Mouse (Mus musculus): ENCODE results near the gene Txnl4b.

Gene Txnl4b

DNA sequence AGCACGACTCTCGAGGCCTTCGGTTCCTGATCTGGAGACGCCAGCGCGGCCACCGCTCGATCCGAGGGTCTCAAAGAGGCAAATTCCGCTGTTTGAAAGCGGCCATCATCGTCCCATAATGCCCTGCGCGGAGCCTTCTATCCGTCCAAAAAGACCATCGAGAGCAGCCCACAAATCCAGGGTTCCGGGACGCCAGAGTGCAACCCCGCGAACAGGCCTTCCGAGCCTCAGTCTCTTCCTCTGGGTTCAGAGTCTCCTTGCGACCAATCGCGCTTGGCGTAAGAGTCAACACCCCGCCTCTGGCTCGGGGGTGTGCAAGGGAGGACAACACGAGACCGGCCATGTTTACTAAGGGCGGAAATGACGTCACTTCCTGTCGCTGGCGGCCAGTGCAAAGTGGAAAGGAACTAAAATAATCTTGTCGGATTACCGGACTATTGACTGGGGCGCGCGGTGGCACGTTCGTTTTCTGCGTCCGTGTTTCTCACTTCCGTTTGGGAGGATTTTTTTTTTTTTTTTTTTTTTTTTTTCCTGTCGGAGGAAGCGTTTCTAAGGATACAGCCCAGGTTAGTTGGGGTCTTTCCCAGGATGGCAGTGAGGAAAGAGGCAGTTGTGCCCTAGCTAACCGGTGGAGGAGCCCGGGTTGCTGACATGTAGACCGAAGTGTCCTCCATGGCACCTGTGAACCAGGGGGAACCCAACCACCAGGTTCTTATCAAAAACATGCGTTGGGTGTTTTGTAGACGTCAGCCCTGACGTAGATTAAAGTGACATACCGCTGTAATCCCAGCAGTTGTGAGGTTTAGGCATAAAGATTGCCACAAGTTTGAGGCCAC is at the start of gene Txnl4b, which contains the start of gene Dhx38:
Gene Txnl4b, plus strand, starts transcription at position 395 of the 836 bp plus-strand sequence.
Gene Dhx38, minus strand, starts transcription at position 364 of the 836 bp plus-strand sequence.
- peak; percentile 99 for DNase-seq

DNA sequence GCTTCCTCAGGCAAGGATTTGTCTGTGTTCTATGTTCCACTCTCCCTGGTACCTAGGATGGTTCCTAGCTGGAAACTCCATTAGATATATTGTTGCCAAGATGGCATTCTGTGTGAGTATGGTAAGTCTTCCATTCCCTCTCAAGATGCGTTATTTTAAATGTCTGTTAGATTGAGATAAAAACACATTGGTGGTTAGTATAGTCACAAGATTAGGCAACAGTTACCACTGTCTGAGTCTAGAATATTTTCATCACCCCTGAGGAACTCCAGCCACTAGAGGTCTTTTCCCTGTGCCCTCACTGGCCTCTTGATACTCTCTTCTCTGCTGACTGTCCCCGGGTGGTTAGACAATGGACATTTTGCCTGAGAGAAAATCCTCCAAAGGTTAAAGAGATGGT is 41.7 kb upstream of the Txnl4b start:
- no peak for DNase-seq

DNA sequence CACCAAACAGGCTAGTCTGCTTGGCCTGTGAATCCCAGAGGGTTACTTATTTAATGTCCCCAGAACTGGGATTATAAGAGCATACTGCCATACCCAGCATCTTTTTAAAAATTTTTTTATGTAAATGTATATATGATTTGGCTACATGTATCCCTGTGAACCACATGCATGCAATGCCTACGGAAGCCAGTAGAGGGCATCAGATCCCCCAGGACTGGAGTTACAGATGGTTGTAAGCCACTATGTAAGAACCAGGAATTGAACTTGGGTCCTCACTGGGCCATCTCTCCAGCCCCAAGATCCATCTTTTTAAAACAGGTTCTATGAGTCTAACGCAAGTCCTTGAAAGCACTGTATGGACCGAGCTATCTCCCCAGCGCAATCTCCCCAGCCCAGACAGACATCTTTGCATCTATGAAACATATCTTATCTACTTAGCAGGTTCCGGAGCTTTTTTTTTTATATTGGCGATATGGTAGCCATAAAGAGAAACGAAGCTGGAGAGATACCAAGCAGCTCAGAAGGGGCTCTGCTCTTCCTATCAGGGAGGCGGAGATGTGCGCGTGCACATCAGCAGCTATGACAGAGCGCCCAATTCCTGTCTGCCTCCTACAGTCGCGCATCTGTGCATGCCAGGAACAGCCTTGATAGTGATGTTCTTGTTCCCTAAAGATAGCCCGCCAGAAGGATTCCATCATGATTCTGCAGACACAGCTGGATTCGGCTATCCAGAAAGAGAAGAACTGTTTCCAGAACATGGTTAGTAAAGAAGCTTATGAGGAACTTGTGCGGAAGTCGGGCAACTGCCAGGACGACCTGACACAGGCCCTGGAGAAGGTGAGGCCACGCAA is 30.3 kb upstream of the Txnl4b start:
- peak; percentile 47 for DNase-seq

DNA sequence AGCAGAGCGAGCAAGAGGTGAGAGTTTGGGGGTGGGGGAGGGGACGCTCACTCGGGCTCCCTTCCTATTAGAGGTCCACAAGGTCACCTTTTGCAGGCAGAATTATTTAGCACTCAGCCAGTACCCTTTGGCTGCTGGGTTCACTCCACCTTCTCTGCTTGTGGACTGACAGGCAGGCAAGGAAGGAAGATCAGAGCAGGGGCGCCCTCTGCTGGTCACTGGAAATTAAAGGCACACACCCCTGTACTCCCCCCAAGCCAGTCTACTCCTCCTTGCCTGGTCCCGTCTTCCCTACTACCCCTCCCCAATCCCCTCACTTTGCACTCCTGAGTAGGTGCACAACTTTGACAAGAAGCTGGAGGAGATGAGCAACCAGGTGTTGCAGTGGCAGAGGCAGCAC is 29.0 kb upstream of the Txnl4b start:
- peak; percentile 82 for DNase-seq

DNA sequence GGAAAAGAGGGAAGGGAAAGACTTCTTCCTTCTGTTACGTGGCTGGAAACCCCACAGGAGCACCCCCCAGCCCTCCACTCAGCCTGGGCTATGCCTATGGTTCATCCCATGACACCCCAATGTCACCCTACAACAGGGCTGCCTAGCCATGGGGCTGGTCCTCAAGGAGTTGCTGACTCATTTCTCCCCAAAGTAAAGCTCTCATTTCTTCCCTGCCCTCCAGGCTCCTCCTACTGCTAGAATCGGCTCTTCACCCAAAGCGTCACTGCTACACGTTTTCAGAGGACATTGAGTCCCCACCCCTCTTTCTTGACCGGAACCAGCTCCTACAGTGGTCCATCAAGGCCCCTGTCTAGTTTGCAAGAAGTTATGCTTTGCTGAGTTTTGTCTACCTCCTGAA is 23.5 kb upstream of the Txnl4b start:
- DNase-seq = no peak

DNA sequence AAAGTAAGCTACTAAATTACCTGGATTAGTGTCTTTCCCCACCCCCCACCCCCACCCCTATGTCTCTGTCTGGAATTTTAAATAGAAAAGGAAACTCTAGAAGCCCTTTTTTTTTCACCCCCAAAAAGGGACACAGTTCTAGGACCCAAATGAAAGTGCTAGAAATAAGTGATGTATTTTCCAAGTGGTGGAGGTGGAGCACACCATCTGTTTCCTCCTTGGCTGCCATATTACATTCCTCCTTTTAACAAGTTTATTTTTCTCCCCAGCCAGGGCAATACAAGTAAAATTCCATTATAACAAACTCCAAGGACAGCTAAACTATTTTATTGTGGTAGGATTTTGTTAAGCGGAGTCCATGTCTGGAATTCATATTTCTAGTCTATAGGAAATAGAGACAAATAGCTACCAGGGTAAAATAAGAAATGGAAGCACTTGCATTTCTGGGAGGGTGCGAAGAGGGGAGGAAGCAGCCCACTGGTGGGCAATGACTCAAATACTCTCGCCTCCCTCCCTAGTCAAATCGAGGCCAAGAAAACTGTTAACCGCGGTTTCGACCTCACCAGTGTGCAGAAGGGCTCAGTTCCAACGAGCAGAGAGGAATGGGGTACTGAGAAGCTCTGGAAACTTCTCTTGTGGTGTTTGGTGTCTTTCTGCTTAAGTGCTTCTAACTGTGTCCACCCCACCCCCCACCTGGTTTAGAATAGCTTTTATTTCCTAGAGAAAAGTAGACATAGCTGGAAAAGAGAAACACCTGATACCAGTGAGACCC is 22.8 kb upstream of the Txnl4b start:
- peak; percentile 20 for DNase-seq

DNA sequence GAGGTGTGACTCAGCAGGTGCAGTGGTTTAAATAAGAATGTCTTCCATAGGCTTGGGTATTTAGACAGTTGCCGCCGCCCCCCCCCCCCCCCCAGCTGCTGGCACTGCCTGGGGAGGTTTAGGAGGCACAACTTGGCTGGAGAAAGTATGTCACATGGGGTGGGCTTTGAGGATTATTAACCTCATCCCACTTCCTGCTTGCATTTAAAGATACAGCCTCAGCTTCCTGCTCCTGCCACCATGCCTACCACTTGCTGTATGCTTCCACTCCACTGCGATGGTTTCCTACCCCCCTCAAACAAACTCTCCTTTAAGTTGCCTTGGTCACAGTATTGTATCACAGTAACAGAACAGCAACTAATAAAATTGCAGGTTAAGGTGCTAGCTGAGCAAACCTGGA is 21.6 kb upstream of the Txnl4b start:
- no peak for DNase-seq

DNA sequence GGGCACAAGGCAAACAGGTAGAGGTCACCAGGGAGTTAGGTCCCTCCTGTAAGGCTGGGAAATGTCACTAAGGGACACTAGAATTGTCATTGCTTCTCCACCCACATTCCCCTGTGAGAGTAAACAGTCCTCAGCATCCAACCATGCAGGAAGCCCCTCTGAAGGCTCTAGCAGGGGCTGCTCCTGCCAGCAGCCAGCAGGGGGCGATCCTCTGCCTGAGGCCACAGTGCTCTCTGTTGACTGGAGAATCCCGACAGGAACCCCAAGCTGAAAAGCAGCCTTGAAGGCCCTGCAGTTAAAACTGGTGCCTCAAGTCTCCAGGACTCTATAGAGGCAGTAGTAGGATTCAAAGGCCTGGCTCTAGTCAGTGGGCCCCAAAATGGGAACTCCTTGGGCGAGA is 14.0 kb upstream of the Txnl4b start:
- peak; percentile 23 for DNase-seq

DNA sequence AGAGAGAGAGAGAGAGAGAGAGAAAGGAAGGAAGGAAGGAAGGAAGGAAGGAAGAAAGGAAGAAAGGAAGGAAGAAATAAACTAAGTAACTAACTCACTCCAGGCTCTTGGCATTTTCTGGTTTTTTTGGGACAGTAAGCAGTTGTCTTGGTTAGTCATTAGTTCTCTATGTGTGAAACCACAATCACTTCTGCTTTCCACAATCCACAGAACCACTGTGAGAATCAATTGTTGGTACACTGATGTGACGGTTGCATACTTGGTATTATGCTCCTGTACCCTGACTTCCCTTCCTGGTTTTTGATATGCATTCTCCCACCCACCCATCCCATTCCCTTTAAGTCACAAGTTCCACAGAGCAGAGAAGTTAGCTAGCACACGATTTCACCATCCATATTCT is 1.8 kb upstream of the Txnl4b start:
- DNase-seq = no peak

DNA sequence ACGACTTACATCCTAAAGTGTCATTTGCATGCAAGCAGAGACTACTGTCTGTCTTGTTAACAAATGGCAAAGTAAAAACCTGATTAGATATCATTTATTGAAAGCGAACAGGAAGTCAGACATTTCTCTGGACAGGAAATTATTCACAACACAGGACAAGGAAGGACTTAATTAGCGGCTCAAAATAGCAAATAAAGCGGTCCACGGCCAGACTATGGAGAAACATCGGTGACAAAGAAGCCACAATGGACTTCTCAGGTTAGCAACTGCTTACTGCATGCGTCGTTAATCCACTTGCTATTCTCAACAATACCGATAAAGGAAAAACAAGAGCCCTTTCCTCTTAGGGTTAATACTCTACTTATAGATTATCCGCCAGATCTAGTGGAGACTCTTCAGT is 926 bp upstream of the Txnl4b start:
- DNase-seq = no peak

DNA sequence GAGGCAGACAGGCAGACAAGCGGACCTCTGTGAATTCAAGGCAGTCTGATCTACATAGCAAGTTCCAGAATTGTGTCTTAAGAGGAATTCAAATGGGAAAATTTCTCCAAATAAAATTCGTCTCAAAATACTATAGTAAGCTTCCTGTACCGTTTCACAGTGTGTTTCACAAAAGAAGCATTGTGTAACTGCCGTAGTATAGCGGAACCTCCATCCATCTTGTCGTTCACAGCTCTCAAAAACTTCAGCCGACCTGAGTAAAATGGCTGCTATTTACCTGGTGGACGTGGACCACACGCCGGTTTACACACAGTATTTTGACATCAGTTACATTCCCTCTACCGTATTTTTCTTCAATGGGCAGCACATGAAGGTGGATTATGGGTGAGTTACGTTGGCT is 5.4 kb downstream of the Txnl4b start:
- DNase-seq = no peak

DNA sequence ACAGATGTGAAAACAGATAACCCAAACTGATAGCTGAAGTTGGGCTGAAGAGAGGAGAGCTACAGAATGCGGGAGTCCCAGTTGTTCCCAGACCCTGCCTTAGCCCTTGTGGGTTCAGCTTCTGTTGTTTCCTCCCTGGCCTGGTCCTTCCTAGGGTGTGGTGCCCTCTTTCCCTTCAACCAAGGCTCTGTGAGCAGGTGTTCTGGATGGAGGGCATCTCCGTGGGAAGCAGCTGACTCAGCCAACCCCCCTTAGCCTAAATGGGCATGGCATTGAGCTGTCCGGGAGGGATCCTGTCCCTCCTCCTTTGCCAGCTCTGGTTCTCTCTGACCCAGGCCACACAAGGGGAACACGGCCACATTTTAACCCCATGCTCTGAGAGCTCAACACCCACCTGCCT is 10.6 kb downstream of the Txnl4b start:
- no peak for DNase-seq

DNA sequence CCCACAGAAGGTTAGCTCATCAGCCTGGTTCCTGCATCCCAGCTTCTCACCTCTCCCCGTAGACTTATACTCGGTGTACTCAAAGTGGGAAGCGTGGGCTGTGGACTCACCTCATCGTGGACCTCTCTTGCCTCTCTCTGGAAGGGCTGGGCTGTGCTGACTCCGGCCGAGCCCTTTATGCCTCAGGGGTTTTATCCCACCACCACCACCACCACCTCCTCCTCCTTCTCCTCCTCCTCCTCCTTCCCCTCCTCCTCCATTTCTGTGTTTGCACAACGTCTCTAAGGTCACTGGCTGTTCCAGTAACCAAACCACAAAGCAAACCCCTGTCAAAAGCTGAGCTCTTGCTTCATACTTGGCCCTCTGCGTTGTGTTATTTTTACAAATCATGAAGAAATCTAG is 13.2 kb downstream of the Txnl4b start, which contains the start of gene Hp:
Gene Hp, minus strand, starts transcription at position 273 of the 402 bp plus-strand sequence.
- peak; percentile 52 for DNase-seq

DNA sequence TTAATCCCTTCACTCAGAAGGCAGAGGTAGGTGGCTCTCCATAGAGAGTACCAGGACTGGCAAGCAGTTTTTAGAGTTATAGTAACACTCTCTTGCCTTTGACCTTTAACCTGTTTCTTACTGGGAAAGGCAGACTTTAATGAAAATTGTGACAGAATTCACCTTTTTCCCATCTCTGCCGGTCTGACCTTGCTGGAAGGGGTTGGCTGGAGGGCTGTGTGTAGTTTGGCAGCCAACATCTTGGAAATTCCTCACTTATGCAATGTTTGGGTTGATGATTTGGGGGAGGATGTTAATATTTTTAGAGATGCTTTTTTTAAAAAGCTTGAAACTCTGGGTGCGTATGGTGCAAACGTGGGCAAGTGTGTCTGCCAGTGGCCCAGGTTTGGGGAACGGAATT is 18.6 kb downstream of the Txnl4b start:
- DNase-seq = no peak

DNA sequence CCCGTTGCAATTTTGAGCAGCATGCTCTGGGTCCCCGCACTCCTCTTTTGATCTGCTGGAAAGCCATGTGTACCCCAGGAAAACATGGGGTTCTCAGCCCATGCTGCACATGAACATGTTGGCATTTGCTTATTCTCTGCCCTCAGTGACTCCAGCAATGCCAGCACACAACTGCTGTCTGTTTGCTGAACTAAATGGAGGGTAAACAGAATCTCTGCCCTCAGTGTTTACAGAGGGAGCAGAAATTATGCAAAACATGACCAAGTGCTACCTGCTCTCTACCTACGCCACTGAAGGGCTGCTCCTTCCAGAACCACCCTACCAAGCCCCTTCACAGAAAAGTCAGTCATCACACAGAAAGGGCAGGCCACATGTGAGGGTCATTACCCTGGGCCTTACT is 19.1 kb downstream of the Txnl4b start:
- no peak for DNase-seq

DNA sequence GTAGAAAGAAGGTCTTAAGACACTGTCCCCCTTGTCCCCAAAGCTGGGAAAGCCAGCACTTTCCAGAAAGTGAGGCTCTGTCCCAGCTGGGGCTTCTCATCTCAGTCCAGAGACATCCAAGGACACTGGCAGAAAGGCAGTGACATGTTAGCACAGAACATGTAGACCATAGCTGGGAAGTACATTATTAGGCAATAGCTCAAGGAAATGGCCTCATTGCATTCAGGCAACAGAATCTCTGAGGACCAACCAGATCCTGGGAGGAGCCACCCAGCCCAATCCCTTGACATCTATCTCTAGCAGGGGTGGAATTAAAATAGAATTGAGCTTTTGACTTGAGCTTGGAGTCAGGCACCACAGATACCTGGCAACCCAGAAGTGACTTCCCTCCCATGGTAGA is 20.0 kb downstream of the Txnl4b start:
- no peak for DNase-seq

DNA sequence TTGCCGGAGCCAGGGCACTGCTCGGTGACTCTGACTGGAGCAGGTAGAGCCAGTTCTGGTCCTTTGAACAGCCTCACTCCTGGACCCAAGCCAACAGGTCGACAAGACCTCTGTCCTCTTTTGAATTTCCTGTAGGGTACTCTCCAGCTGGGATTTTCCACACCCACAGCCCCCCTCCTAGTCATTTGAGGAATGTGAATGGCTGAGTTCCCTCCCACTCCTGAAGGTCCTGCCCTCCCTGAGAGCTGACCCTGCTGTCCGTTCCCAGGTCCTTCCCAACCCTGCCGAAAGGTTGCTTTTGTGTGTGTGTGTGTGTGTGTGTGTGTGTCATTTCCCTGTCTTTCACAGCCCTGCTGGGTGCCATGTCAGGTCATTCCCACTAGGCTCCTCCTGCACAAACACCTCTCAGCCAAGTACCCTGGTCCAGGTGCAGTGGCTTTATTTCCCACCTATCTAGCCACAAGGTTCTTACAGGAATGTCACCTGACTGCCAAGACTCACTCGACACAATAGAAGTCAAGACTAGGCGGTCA is 21.3 kb downstream of the Txnl4b start:
- DNase-seq = peak; percentile 78

DNA sequence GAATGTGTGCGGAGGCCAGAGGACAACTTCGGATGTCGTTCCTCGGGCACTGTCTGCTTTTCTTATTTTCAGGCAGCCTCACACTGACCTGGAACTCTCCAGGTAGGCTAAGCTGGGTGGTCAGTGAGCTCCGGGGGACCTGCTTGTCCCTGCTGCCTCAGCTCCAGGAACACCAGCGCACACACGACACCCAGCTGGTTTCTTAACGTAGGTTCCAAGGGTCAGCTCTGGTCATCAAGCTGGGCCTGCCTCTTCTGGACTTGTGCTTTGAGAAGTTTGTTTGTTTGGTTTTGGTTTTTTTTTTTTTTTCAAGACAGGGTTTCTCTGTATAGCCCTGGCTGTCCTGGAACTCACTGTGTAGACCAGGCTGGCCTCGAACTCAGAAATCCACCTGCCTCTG is 25.2 kb downstream of the Txnl4b start:
- DNase-seq = no peak

DNA sequence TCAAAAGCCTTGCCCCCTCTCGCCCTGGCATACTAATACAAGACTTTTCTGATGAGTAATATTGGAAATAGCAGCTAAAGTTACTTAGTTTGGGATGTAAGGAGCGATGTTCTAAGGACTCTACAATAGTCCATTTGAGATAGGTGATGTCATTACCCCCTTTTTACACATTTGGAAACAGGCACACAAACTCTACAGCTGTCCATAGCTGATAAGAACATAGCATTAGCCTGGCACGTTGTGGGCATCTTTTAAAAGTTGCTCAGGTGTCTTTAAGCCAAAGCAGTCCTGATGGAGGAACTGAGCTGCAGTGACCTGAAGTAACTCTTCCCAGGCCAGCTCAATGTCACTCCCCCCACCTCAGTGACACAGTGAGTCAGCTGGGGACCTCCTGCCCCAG is 25.7 kb downstream of the Txnl4b start:
- no peak for DNase-seq

DNA sequence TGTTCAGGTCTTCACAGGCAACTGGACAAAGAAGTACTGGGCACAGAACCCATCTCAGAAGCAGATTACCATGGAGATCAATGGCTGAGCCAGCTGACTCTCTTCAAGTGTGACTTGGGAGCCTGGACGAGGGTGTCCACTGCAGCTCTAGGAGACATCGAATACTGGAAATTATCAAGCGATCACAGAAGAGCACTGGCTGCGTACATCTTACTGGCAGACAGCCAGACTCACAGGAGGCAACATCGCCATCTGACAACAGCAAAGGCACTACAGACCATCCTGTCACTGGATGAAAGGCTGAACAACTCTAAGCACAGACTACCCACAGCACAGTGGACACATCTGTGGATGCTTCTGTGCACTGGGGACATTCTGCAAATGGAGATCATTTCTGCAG is 26.5 kb downstream of the Txnl4b start:
- DNase-seq = no peak

DNA sequence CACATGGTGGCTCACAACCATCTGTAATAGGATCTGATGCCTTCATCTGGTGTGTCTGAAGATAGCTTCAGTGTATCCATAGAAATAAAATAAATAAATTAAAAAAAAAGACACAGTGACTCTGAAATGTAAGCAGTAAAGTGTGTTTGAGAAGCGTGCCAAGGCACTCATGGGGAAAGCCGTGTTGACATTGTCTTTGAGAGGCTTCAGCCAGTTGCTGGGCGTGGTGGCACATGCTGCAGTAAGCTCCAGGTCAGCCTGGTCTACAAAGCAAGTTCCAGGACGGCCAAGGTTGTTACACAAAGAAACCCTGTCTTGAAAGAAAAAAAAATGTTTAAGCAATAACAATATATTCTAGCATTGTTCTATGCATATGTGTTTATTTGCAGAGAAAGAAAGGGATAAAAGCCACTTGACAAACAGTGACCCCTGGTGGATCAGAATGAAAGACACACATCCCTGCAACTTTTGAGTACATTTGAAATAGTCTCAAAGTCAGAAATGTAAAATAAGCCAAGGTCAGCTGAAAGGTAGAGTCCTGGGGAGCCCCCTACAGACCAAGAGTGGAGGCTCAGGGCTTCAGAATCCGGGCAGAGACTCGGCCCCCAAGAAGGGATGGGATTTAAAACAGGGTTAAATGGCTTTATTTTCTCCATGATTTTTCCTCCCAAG is 27.6 kb downstream of the Txnl4b start:
- DNase-seq = peak; percentile 48

DNA sequence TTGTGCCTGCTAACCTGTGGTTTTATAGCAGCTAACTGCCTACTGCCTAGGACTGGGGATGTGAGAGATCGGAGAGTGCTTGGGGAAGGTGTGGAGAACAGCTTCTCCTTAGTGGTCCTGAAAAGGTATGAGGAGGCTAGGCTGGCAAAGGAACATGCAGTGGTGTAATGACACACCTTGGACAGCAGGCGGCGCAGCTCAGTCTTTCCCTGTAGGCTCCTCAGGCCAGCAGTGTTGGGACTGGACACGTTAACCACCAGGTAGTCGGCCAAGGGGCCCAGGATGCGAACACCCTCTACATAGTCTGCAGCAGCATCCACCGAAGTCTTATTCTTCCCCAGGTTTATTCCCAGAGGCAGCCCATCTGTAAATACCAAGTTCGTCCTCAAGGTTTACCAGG is 30.2 kb downstream of the Txnl4b start:
- DNase-seq = peak; percentile 65
